Mouse (Mus musculus) limb, embryonic 11.5 days (tissue): ENCODE results near the gene Egfl8. TPM values are rescaled to one million over a fixed set of nuclear protein-coding genes. Genes with fewer than 3 reads are reported as not detected.

ENCODE experiments used
- ATAC-seq: fragments of 200-750 bp; cut with Nextera tagmentation; 2 replicates; pipeline ENCODE4 v1.8.0; 2017; ENCODE audit warnings: low read depth; ENCODE audit not compliant: insufficient number of reproducible peaks, low FRiP score, low TSS enrichment
- DNase-seq: peaks from one replicate; pipeline ENCODE4 v3.0.0-alpha.2; 2015; ENCODE audit warnings: low spot score
- H3K27ac ChIP-seq: fragments of 300-500 bp; sonication (generic); replicated peaks from 2 replicates; pipeline ENCODE4 v1.5.1; 2014; ENCODE audit warnings: low read depth, mild to moderate bottlenecking, low read length
- H3K27me3 ChIP-seq: fragments of 300-500 bp; sonication (generic); 2 replicates; pipeline ENCODE4 v1.6.1; 2014; ENCODE audit warnings: mild to moderate bottlenecking, low read length, mixed read lengths; ENCODE audit not compliant: control insufficient read depth, insufficient read depth
- H3K36me3 ChIP-seq: fragments of 300-500 bp; sonication (generic); 2 replicates; pipeline ENCODE4 v1.6.1; 2014; ENCODE audit warnings: mild to moderate bottlenecking, low read length, moderate library complexity, mixed read lengths; ENCODE audit not compliant: control insufficient read depth, insufficient read depth
- H3K4me1 ChIP-seq: fragments of 300-500 bp; sonication (generic); 2 replicates; pipeline ENCODE4 v1.6.1; 2014; ENCODE audit warnings: low read length, mixed read lengths; ENCODE audit not compliant: control insufficient read depth, insufficient read depth
- H3K4me2 ChIP-seq: fragments of 300-500 bp; sonication (generic); 2 replicates; pipeline ENCODE4 v1.6.1; 2014; ENCODE audit warnings: low read depth, mild to moderate bottlenecking, moderate library complexity; ENCODE audit not compliant: severe bottlenecking
- H3K4me3 ChIP-seq: fragments of 300-500 bp; sonication (generic); 2 replicates; pipeline ENCODE4 v1.5.1; 2014; ENCODE audit warnings: low read depth, low read length
- H3K9ac ChIP-seq: fragments of 300-500 bp; sonication (generic); 2 replicates; pipeline ENCODE4 v1.6.1; 2014; ENCODE audit warnings: mild to moderate bottlenecking, low read length
- H3K9me3 ChIP-seq: fragments of 300-500 bp; sonication (generic); 2 replicates; pipeline ENCODE4 v1.6.1; 2016; ENCODE audit warnings: low read length; ENCODE audit not compliant: control insufficient read depth
- WGBS: fragments of 180-500 bp; shearing (Covaris S2); extraction: QIAGEN DNeasy Blood & Tissue Kit; methylation state at CpG from one replicate; pipeline ENCODE4 v1.1.7; 2014; 5-methylcytosine and 5-hydroxymethylcytosine counted together
- polyA plus RNA-seq: library from polyadenylated mRNA; unstranded; fragments of >200 nt; fragmentation: Nextera tagmentation; extraction: Ambion mirVana; gene quantifications from 2 replicates; pipeline ENCODE4 v1.2.1, GENCODE M21; 2014

Gene Egfl8
- polyA plus RNA-seq, 1 experiment from 2014 or later, result 3.5 TPM

DNA sequence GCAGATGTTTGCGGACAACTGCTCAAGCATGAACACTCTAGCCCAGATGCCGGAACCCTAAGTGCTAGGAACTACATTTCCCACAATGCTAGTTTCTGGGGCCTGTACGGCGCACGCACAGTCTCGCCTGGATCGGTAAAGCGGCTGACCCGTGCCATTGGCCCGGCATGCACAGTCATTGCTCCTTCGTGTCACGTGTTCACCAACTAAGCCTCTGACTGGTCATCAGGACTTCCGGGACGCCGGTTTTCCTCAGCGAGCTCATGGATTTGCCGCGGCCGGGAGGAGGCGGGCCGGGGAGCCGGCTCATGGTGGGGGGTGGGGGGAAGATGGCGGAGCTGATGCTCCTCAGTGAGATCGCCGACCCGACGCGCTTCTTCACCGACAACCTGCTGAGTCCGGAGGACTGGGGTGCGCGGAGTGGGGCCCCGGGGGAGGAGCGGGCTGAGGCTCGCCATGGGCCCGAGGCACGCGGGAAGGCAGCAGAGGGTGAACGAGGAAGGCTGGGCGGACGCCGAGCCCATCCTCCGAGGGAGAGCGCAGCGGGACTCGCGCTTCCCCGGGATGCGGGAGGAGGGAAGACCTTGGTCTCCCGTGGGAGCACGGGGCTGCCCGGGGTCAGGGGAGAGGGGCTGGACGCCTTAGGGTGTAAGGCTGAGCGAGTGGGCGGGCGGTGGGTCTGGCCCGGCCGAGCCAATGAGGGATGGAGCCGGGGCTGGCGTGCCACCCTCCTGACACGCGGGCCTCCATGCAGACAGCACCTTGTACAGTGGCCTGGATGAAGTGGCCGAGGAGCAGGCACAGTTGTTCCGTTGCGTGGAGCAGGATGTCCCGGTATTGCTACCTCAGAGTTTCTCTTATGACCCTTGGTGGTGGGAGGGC lies 31.4 kb upstream of the Egfl8 start, which contains the start of gene Atf6b:
Atf6b (plus strand) TSS at position 241 of the 882 bp plus-strand sequence.
- Histone ChIP-seq H3K4me2 (peak within 1 kb of the TSS; percentile 87), H3K4me1 (peaks cover 7% of the 10 kb centered on the region; the same call in 1 of the 2 replicates), H3K9ac (peak within 1 kb of the TSS; percentile 91), H3K9me3 (no peaks in the 10 kb centered on the region), H3K27ac (peak within 1 kb of the TSS; percentile 62), H3K27me3 (no peaks in the 10 kb centered on the region), H3K36me3 (peaks cover 10% of the 10 kb centered on the region), H3K4me3 (peak within 1 kb of the TSS; percentile 97)
- ATAC-seq (peak; percentile 96), DNase-seq (peak; percentile 94)
- 1% methylated on average over 63 of the region's 66 CpGs for WGBS

DNA sequence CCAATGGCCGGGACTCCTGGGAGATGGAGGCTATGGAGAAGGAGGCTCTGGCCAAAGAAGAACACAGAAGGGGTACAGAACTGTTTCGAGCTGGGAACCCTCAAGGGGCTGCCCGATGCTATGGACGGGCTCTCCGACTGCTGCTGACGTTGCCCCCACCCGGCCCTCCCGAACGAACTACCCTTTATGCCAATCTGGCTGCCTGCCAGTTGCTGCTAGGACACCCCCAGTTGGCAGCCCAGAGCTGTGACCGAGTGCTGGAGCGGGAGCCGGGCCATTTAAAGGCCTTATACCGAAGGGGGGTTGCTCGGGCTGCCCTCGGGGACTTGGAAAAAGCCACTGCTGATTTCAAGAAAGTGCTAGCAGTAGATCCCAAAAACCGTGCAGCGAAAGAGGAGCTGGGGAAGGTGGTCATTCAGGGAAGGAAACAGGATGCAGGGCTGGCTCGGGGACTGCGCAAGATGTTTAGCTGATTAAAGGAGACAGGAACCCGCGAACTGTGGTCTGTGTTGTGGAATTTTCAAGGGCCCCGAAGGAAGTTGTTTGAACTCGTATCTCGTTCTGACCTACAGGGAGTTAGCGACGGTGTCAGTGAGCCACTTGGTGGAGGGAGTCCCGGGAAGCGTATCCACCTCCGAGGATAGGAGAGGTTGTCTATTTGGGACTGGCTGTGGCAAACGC lies 30.2 kb upstream of the Egfl8 start:
- H3K4me2 ChIP-seq, result no peak overlapping the region; the same call in 1 of the 2 replicates

GRCm38 (mm10) chr17:34645256-34645829 lies 29.6 kb upstream of the Egfl8 start:
- WGBS, result 46% methylated on average over 10 of the region's 10 CpGs
- DNase-seq, result no peak
- Histone ChIP-seq H3K27ac (no peak overlapping the region), H3K4me2 (peak overlapping the region; percentile 38), H3K9me3 (no peaks in the 10 kb centered on the region), H3K4me3 (peak overlapping the region; percentile 55), H3K4me1 (peaks cover 17% of the 10 kb centered on the region), H3K36me3 (peaks cover 6% of the 10 kb centered on the region; the same call in 1 of the 2 replicates), H3K9ac (no peak overlapping the region), H3K27me3 (no peaks in the 10 kb centered on the region)
- no peak for ATAC-seq

More for the DNA sequence above, 30.2 kb upstream of the Egfl8 start:
- H3K4me1 ChIP-seq, result peaks cover 12% of the 10 kb centered on the region
- ATAC-seq, result no peak
- no peak overlapping the region for H3K9ac ChIP-seq
- H3K36me3 ChIP-seq, result peaks cover 9% of the 10 kb centered on the region
- no peaks in the 10 kb centered on the region for H3K9me3 ChIP-seq
- 90% methylated on average over 30 of the region's 30 CpGs for WGBS
- DNase-seq, result no peak
- H3K27me3 ChIP-seq, result no peaks in the 10 kb centered on the region
- H3K27ac ChIP-seq, result no peak overlapping the region
- no peak overlapping the region for H3K4me3 ChIP-seq

DNA sequence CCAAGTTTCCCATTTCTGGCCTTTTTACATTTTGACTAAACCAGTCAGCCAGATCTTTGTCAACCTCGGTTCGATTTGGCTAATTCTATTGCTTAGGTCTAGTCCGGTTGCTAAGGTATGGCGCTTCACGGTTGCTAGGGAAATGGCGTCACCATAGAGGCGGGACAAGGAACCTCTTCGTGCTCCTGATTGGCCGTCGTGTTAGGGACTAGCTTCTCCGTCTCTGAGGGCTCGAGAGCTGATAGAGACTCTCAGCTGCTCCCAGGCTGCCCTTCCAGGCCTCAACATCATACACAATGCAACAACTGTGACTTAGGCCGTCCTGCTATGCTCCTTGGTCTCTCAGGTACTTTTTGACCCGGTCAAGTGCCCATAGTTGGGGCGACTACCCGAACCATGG lies 28.8 kb upstream of the Egfl8 start, which contains the start of gene Fkbpl:
Fkbpl (plus strand) TSS at position 157 of the 400 bp plus-strand sequence.
- ATAC-seq (peak; percentile 59), DNase-seq (peak; percentile 97)
- H3K9ac ChIP-seq, result peak within 1 kb of the TSS; percentile 57
- no peaks in the 10 kb centered on the region for H3K9me3 ChIP-seq
- under 1% methylated on average over 16 of the region's 16 CpGs for WGBS
- no peaks in the 10 kb centered on the region for H3K27me3 ChIP-seq
- H3K4me2 ChIP-seq, result peak within 1 kb of the TSS; percentile 38
- 0 out of 2 replicates have a peak, but pooled peaks cover 2% of the 10 kb centered on the region for H3K36me3 ChIP-seq
- 0 out of 2 replicates have a peak within 1 kb of the TSS, but pooled peaks have one; percentile 30 for H3K27ac ChIP-seq
- peaks cover 17% of the 10 kb centered on the region for H3K4me1 ChIP-seq
- H3K4me3 ChIP-seq, result peak within 1 kb of the TSS; percentile 55

DNA sequence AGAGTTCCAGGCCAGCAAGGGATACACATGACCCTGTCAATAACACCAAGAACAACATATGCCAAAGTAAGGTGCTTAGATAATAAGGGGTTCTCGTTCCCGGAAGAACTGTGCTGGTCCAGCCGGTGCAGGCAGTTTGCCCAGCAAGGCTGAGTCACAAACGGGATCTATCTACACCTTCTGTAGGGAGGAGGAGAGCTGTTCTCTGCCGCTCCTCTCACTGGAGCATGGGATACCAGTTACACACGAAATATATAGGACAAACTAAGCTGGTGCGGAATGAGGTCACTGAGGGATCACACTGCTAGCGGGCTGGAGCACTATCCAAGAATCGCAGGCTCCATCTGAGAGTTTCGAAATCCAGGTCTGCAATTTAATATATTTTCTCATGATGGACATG lies 28.2 kb upstream of the Egfl8 start:
- no peak overlapping the region for H3K9ac ChIP-seq
- DNase-seq (no peak), ATAC-seq (no peak)
- H3K27me3 ChIP-seq, result no peaks in the 10 kb centered on the region
- H3K4me1 ChIP-seq, result peaks cover 17% of the 10 kb centered on the region
- no peak overlapping the region for H3K27ac ChIP-seq
- H3K36me3 ChIP-seq, result no peaks in the 10 kb centered on the region
- H3K9me3 ChIP-seq, result no peaks in the 10 kb centered on the region
- no peak overlapping the region for H3K4me3 ChIP-seq
- no peak overlapping the region for H3K4me2 ChIP-seq
- WGBS, result 82% methylated on average over 10 of the region's 10 CpGs

GRCm38 (mm10) chr17:34643379-34643778 lies 27.6 kb upstream of the Egfl8 start:
- H3K4me1 ChIP-seq, result peaks cover 17% of the 10 kb centered on the region
- H3K4me3 ChIP-seq, result no peak overlapping the region
- no peak for DNase-seq
- WGBS, result 94% methylated on average over 4 of the region's 4 CpGs
- no peaks in the 10 kb centered on the region for H3K27me3 ChIP-seq
- H3K9me3 ChIP-seq, result no peaks in the 10 kb centered on the region
- H3K27ac ChIP-seq, result no peak overlapping the region
- H3K4me2 ChIP-seq, result no peak overlapping the region
- H3K9ac ChIP-seq, result no peak overlapping the region
- no peak for ATAC-seq
- no peaks in the 10 kb centered on the region for H3K36me3 ChIP-seq

DNA sequence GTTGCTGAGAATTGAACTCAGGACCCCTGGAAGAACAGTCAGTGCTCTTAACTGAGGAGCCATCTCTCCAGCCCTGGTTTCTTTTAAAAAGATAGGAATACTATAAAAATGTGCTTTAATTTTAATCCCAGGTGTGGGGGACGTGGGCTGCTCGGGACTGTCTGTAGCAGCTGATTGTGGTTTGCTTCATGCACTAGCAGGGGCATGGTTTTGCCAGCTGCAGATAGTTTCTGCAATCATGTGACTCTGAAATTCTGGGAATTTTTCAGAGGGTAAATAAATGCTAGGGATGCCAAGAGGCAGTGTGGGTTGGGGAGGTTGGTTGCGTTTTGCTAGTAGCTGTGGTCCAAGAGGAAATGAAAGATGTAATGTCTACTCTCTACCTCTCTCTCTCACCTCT lies 26.2 kb upstream of the Egfl8 start:
- no peaks in the 10 kb centered on the region for H3K27me3 ChIP-seq
- no peaks in the 10 kb centered on the region for H3K36me3 ChIP-seq
- DNase-seq (no peak), ATAC-seq (no peak)
- peaks cover 11% of the 10 kb centered on the region for H3K4me1 ChIP-seq
- no peak overlapping the region for H3K4me3 ChIP-seq
- no peak overlapping the region for H3K9ac ChIP-seq
- no peak overlapping the region for H3K4me2 ChIP-seq
- H3K9me3 ChIP-seq, result no peaks in the 10 kb centered on the region
- WGBS, result 84% methylated on average over 3 of the region's 3 CpGs
- peak overlapping the region; percentile 83 for H3K27ac ChIP-seq
